Mouse (Mus musculus): ENCODE measurements at regions not wholly inside any gene's neighbourhood (a gene's known extent, or its start where the extent isn't known, plus 50 kb on each side); places are given as distances from the start of the nearest gene placed in this dataset.

GRCm38 (mm10) chr13:70281051-70281847 lies 356.2 kb downstream of the Ice1 start:
- Histone ChIP-seq H3K36me3 (ENCODE audit: insufficient read depth, low read length) (no peaks in the 10 kb centered on the region), H3K9me3 (ENCODE audit: low read length) (no peaks in the 10 kb centered on the region), H3K27me3 (ENCODE audit: insufficient read depth, low read length) (no peaks in the 10 kb centered on the region), H3K4me3 (replicated peaks; ENCODE audit: low read length) (no peak overlapping the region), H3K4me1 (replicated peaks; ENCODE audit: low read depth, low read length) (peaks cover 6% of the 10 kb centered on the region)
- TF ChIP-seq POU5F1 (IDR thresholded peaks at IDR 0.05; ENCODE audit: borderline replicate concordance, low read length), result no peak
- TF ChIP-seq NANOG (IDR thresholded peaks at IDR 0.05; ENCODE audit: borderline replicate concordance, low read length), result no peak
- no peak for TF ChIP-seq CTCF (conservative IDR thresholded peaks at IDR 0.05; ENCODE audit: low read length)

- Histone ChIP-seq H3K4me3 (replicated peaks; ENCODE audit: low read length) (no peak overlapping the region), H3K9me3 (ENCODE audit: low read length) (no peaks in the 10 kb centered on the region), H3K27me3 (ENCODE audit: insufficient read depth, low read length) (no peaks in the 10 kb centered on the region), H3K4me1 (replicated peaks; ENCODE audit: low read depth, low read length) (peaks cover 6% of the 10 kb centered on the region), H3K36me3 (ENCODE audit: insufficient read depth, low read length) (no peaks in the 10 kb centered on the region)
- TF ChIP-seq POU5F1 (IDR thresholded peaks at IDR 0.05; ENCODE audit: borderline replicate concordance, low read length) (no peak), NANOG (IDR thresholded peaks at IDR 0.05; ENCODE audit: borderline replicate concordance, low read length) (no peak), CTCF (conservative IDR thresholded peaks at IDR 0.05; ENCODE audit: low read length) (no peak)
Observed at GRCm38 (mm10) chr13:70282731-70283130, 354.7 kb downstream of the Ice1 start.

GRCm38 (mm10) chr13:70283231-70283630 lies 354.2 kb downstream of the Ice1 start:
- H3K4me1 ChIP-seq (replicated peaks; ENCODE audit: low read depth, low read length), result peaks cover 6% of the 10 kb centered on the region
- TF ChIP-seq CTCF (conservative IDR thresholded peaks at IDR 0.05; ENCODE audit: low read length) (no peak), POU5F1 (IDR thresholded peaks at IDR 0.05; ENCODE audit: borderline replicate concordance, low read length) (no peak), NANOG (IDR thresholded peaks at IDR 0.05; ENCODE audit: borderline replicate concordance, low read length) (no peak)

GRCm38 (mm10) chr13:70292713-70293112 lies 344.7 kb downstream of the Ice1 start:
- no peak for TF ChIP-seq NANOG (IDR thresholded peaks at IDR 0.05; ENCODE audit: borderline replicate concordance, low read length)
- no peak for TF ChIP-seq POU5F1 (IDR thresholded peaks at IDR 0.05; ENCODE audit: borderline replicate concordance, low read length)
- no peak for TF ChIP-seq CTCF (conservative IDR thresholded peaks at IDR 0.05; ENCODE audit: low read length)
- no peaks in the 10 kb centered on the region for H3K36me3 ChIP-seq (ENCODE audit: insufficient read depth, low read length)

More at GRCm38 (mm10) chr13:70283231-70283630, 354.2 kb downstream of the Ice1 start:
- H3K9me3 ChIP-seq (ENCODE audit: low read length), result no peaks in the 10 kb centered on the region
- H3K27me3 ChIP-seq (ENCODE audit: insufficient read depth, low read length), result no peaks in the 10 kb centered on the region
- H3K4me3 ChIP-seq (replicated peaks; ENCODE audit: low read length), result no peak overlapping the region
- no peaks in the 10 kb centered on the region for H3K36me3 ChIP-seq (ENCODE audit: insufficient read depth, low read length)

GRCm38 (mm10) chr13:70303953-70304525 lies 333.4 kb downstream of the Ice1 start:
- H3K4me1 ChIP-seq (replicated peaks; ENCODE audit: low read depth, low read length), result no peaks in the 10 kb centered on the region
- no peaks in the 10 kb centered on the region for H3K27me3 ChIP-seq (ENCODE audit: insufficient read depth, low read length)
- no peaks in the 10 kb centered on the region for H3K9me3 ChIP-seq (ENCODE audit: low read length)
- TF ChIP-seq NANOG (IDR thresholded peaks at IDR 0.05; ENCODE audit: borderline replicate concordance, low read length) (no peak), CTCF (conservative IDR thresholded peaks at IDR 0.05; ENCODE audit: low read length) (no peak), POU5F1 (IDR thresholded peaks at IDR 0.05; ENCODE audit: borderline replicate concordance, low read length) (no peak)
- H3K4me3 ChIP-seq (replicated peaks; ENCODE audit: low read length), result no peak overlapping the region
- no peaks in the 10 kb centered on the region for H3K36me3 ChIP-seq (ENCODE audit: insufficient read depth, low read length)

More at GRCm38 (mm10) chr13:70292713-70293112, 344.7 kb downstream of the Ice1 start:
- Histone ChIP-seq H3K4me1 (replicated peaks; ENCODE audit: low read depth, low read length) (no peaks in the 10 kb centered on the region), H3K27me3 (ENCODE audit: insufficient read depth, low read length) (no peaks in the 10 kb centered on the region), H3K4me3 (replicated peaks; ENCODE audit: low read length) (no peak overlapping the region), H3K9me3 (ENCODE audit: low read length) (peaks cover 7% of the 10 kb centered on the region)

- Histone ChIP-seq H3K9me3 (ENCODE audit: low read length) (no peaks in the 10 kb centered on the region), H3K27me3 (ENCODE audit: insufficient read depth, low read length) (no peaks in the 10 kb centered on the region), H3K36me3 (ENCODE audit: insufficient read depth, low read length) (no peaks in the 10 kb centered on the region), H3K4me1 (replicated peaks; ENCODE audit: low read depth, low read length) (no peaks in the 10 kb centered on the region), H3K4me3 (replicated peaks; ENCODE audit: low read length) (no peak overlapping the region)
- TF ChIP-seq NANOG (IDR thresholded peaks at IDR 0.05; ENCODE audit: borderline replicate concordance, low read length), result no peak
- no peak for TF ChIP-seq CTCF (conservative IDR thresholded peaks at IDR 0.05; ENCODE audit: low read length)
- no peak for TF ChIP-seq POU5F1 (IDR thresholded peaks at IDR 0.05; ENCODE audit: borderline replicate concordance, low read length)
Observed at GRCm38 (mm10) chr13:70310516-70310915, 326.9 kb downstream of the Ice1 start.

- Histone ChIP-seq H3K4me1 (replicated peaks; ENCODE audit: low read depth, low read length) (no peaks in the 10 kb centered on the region), H3K9me3 (ENCODE audit: low read length) (no peaks in the 10 kb centered on the region), H3K27me3 (ENCODE audit: insufficient read depth, low read length) (no peaks in the 10 kb centered on the region), H3K36me3 (ENCODE audit: insufficient read depth, low read length) (no peaks in the 10 kb centered on the region), H3K4me3 (replicated peaks; ENCODE audit: low read length) (no peak overlapping the region)
- TF ChIP-seq NANOG (IDR thresholded peaks at IDR 0.05; ENCODE audit: borderline replicate concordance, low read length) (no peak), CTCF (conservative IDR thresholded peaks at IDR 0.05; ENCODE audit: low read length) (no peak)
Observed at GRCm38 (mm10) chr13:70311226-70312055, 326.0 kb downstream of the Ice1 start.

- Histone ChIP-seq H3K4me3 (replicated peaks; ENCODE audit: low read length) (no peak overlapping the region), H3K4me1 (replicated peaks; ENCODE audit: low read depth, low read length) (no peaks in the 10 kb centered on the region), H3K9me3 (ENCODE audit: low read length) (no peaks in the 10 kb centered on the region), H3K36me3 (ENCODE audit: insufficient read depth, low read length) (no peaks in the 10 kb centered on the region), H3K27me3 (ENCODE audit: insufficient read depth, low read length) (no peaks in the 10 kb centered on the region)
- TF ChIP-seq NANOG (IDR thresholded peaks at IDR 0.05; ENCODE audit: borderline replicate concordance, low read length) (no peak), POU5F1 (IDR thresholded peaks at IDR 0.05; ENCODE audit: borderline replicate concordance, low read length) (no peak), CTCF (conservative IDR thresholded peaks at IDR 0.05; ENCODE audit: low read length) (no peak)
Observed at GRCm38 (mm10) chr13:70313205-70313604, 324.2 kb downstream of the Ice1 start.

Data from E14TG2a.4 (cell line).